Mouse (Mus musculus) frontal cortex, adult 2 months (tissue): ENCODE measurements at regions not wholly inside any gene's neighbourhood (a gene's known extent, or its start where the extent isn't known, plus 50 kb on each side); places are given as distances from the start of the nearest gene placed in this dataset.
A peak's percentile ranks its signal among the peaks of the same experiment; 100 is the strongest.

Experiments
- DNase-seq, 2 experiments: peaks; one replicate each; pipeline ENCODE4 v3.0.0; 2022; ENCODE audit warnings: low spot score in 1 of 2; ENCODE audit errors: extremely low spot score in 1 of 2

DNA sequence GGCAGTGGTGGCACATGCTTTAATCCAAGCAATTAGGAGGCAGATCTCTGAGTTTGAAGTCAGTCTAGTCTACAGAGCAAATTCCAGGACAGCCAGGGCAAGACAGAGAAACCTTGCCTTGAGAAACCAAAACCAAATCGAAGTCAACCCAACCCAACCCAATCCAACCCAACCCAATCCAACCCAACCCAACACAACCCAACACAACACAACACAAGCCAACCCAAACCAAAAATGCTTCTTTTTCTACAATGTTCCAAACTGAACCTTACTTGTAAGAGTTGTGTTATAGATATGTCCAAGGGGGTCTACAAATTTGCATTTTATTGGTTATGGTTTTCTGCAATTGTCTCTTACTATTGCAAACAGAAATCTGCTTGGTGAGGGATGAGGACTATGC lies 52.8 kb upstream of the Chodl start:
- no peak for DNase-seq

- no peak for DNase-seq
These were observed 71.7 kb upstream of the Chodl start for GRCm38 (mm10) chr16:78859006-78859405.

DNA sequence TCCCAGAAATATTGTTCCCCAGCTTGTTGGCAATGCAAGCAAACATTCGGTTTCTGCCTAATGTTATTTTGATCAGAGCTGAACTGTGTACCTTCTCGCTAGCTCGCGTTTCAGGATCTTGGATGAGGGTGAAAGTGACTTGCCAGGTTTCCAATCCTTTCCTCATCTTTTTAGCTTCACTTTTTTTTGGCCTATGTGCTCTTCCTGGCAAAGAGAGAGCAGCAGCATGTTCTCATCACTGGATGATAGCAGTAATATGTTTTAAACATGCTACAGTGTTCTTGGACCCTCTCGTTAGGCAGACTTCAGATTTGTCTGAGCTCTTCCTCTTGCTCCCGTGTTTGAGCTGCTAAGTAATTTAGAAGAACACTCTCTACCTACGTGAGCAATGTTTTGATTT lies 99.8 kb upstream of the Chodl start:
- no peak for DNase-seq

GRCm38 (mm10) chr16:78827739-78828138 lies 103.0 kb upstream of the Chodl start:
- DNase-seq: peak in 1 of 2 experiments; percentile 7

DNA sequence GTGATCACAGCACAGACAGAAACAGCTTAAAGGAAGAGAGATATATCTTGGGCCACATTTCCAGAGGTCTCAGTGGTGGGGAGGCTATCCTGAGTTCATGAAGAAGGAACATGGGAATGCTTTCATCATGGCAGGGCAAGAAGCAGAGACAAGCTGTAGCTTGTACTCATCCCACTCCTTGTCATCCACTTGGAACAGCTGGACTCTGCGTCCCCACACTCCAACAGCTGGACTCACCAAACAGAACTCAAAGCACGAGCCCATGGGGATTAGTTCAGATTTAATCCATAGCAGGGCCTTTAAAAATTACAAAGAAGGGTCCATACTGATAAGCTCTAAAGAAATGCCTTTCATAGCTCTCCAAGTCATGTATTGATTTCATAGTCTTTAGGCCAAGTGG lies 140.7 kb upstream of the Chodl start:
- DNase-seq: no peak

GRCm38 (mm10) chr16:78759226-78759625 lies 171.5 kb upstream of the Chodl start:
- no peak for DNase-seq

DNA sequence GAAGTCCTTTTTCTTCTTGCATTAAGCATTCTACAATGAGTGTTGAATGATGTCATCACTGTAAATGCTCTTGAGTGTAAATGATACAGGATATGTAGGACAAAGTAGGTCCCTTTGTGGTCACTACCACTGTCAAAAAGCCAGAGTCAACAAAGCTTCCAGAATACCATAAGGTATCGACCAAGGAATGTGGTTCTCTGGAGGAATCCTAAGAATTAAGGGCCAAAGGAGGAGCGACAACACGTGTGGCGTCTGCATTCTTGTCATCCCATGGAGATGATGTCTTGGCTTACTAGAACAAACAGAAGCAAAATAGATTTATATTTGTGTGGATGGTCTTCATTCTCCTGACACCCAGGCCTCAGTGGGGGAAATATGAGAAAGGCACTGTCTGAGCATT lies 161.4 kb upstream of the D16Ertd472e start:
- DNase-seq: no peak

GRCm38 (mm10) chr16:78730583-78731501 lies 154.3 kb upstream of the D16Ertd472e start:
- DNase-seq: no peak

DNA sequence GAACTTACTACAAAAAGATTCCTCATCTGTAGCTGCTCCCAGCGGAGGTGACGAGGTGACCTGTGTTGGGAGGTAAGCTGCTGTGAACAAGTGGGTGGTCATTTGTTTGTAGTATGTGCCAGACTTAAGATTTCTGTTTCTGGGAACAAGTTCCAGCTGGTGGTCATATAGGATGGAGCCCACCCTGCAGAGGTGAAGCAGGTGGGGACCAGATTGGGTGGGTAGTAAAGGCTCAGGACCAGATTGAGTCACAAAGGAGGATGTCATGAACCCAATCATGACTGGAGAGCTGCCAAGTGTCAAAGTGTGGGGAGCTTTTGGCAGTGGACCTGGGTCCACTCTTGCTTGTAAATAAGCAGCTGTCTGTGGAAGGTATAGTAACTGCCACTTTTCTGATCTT lies 149.0 kb upstream of the D16Ertd472e start:
- no peak for DNase-seq

GRCm38 (mm10) chr16:78709943-78710342 lies 133.4 kb upstream of the D16Ertd472e start:
- no peak for DNase-seq

DNA sequence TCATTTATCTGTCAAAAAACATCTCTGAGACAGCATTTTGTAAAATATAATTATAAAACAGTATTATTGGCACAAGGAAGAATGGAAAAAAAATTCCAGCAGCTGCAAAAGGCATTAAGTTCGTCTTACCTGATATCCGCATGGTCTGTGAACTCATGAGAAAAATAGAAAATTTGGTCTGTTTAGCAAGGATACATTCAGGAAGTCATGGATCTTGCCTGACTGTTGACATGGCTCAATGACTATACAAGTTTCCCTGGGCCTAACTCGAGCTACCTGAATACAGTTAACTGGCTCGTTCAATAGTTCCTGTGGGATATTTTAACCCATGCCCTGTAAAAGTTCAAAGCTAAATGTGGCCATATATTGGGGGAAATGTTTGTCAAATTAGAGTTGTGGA lies 131.1 kb upstream of the D16Ertd472e start:
- no peak for DNase-seq

DNA sequence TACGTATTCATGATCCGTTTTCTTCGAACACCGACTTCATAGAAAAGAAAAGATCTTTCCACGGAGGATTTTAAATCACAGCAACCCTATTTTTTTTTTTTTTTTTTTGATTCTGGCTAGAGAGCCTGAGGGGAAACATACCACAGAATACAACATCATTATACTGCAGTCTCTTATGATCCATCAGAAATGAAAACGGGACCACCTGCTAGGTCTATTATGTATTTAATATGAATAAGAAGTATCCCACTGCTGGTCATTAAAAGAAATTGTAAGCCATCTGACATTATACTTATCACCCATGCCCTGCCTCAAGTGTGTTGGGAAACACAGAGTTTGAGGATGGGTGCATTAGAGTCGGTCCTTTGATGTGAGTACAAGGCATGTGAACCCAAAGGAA lies 130.7 kb upstream of the D16Ertd472e start:
- no peak for DNase-seq

DNA sequence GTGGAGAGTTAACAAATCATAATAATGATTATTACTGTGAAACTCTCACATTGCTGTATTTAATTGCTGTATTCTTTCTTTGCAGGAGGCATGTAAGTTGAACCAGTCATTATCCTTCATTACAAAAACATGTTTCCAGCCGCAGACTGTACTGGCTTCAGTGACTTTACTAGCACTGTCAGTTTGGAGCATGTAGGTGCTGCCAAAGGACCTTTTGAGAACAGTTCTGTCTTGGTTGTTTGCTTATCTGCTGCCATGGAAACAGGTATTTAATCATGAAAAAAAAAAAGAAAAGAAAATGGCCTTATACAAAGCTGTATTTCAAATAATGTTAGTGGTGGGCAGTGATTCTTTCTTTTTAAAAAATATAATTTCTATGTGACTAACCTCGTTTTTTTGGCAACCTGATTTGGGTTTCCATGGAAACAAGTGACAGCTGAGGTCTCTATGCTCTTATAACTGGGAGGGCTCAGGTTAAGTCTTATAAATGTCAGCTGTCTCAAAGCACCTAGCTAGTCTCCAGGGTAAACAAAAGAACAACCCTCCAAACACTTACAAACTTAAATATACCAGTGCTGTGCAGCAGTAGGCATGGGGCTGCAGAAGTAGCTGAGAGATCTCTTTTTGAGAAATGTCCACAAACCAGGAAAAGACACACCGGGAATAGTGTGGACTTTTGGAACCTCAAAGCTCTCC lies 121.2 kb upstream of the D16Ertd472e start:
- no peak for DNase-seq

- DNase-seq: no peak
These were observed 111.7 kb upstream of the D16Ertd472e start for GRCm38 (mm10) chr16:78688251-78688650.

DNA sequence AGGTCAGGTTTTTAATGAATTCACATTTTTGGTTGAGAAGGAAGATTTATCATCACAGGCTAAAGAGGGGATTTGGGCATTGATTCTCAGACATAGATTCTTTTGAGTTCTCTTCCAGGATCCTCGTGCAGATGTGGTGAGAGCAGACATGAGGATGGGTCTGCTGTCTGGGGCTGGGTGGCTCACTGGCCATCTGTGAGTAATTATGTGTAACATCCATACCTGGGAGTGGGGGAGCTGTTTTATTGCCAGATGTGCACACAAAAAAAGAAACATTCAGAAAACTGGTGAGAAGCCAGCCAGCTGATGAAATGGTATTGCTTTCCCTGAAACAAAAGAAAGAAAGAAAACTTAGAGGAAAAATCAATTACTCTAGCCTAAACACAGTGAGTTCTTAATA lies 108.7 kb upstream of the D16Ertd472e start:
- no peak for DNase-seq

DNA sequence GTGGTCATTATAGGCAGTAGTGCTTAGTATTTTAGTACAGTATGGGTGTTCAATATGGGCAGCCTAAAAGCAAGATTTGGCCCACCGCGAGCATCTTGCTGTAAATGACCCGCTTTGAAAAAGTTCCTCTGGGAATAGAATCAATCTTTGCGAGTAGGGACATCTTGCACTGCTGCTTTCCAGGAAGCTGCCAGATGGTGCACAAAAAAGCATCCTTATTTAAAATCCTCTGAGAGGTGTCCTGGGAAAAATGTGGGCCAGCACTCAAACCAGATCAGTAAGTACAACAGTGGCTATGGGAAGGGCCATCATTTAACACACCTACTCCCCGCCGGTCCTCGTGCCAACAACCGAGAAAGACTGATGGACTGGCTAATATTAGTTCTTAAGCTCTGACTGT lies 107.5 kb upstream of the D16Ertd472e start:
- DNase-seq: peak in 1 of 2 experiments; percentile 34

GRCm38 (mm10) chr16:78661126-78661525 lies 84.6 kb upstream of the D16Ertd472e start:
- no peak for DNase-seq

DNA sequence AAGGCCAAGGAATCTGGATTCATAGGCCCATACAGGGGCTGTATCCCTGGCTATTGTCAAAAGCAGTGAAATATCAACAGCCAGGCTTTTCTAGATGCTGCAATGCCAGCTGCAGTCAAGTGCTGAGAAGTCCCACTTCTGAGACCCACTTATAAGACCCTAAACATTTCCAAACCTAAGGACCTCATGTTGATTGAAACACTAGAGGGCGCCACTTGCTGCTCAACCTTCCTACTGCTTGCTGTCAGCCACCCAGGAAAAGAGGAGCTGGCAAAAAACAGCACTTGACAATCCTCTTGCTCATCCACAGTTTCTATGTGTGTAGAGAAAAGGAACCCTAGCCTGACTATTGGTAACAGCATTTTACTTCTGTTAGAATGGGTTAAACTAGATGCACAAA lies 68.2 kb upstream of the D16Ertd472e start:
- peak in 1 of 2 experiments; percentile 63 for DNase-seq

GRCm38 (mm10) chr16:78641717-78642116 lies 65.2 kb upstream of the D16Ertd472e start:
- no peak for DNase-seq

- no peak for DNase-seq
These were observed 64.7 kb upstream of the D16Ertd472e start for GRCm38 (mm10) chr16:78641205-78641604.

GRCm38 (mm10) chr16:78637452-78637851 lies 60.9 kb upstream of the D16Ertd472e start:
- DNase-seq: no peak

DNA sequence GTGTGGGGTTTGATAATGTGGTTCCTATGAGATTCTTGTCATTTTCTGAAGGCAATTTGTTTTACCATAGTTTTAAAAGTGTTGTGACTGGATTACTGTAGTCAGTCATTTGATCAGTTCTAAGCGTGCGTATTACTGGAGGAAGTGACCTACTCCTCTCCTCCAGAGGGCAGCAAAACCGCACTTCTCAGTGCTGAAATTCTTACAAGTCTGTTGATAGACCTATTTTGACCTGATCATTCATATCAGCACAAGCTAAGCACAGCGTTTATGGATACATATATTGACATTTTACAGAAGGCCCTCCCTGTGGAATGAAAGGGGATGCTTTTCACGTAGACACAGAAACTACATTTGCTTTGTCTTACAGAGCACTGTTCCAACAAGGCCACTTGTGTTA lies 60.5 kb upstream of the D16Ertd472e start:
- DNase-seq: peak in 1 of 2 experiments; percentile 55
